Mouse (Mus musculus) heart, postnatal 14 days (tissue): ENCODE measurements around the gene Ppp1r13l. TPM values are rescaled to one million over a fixed set of nuclear protein-coding genes. Genes with fewer than 3 reads are reported as not detected.

Experiments
- DNase-seq, 2 experiments: peaks; one replicate each; pipeline ENCODE4 v3.0.0; 2021 to 2022
- intact Hi-C: fragments of 180-260 bp; cut with DNase I; formaldehyde crosslinking; loops from one replicate; pipeline ENCODE4 v1.15.1; 2025
- long read RNA-seq, 2 experiments: library from polyadenylated mRNA; stranded (forward); transcript quantifications; one replicate each; pipeline ENCODE4 v2.0.0; 2021
- total RNA-seq, 2 experiments: library from RNA; stranded (reverse); gene quantifications; 2 replicates each; pipeline ENCODE4 v1.2.3; 2021

Gene Ppp1r13l
- total RNA-seq: 10 to 100 TPM; 25.0 to 28.4 TPM
- long read RNA-seq, experiment 1, partial matches to known transcripts: 21 of 28 reads
- long read RNA-seq, experiment 1, other reads (novel, unspliced or antisense): 3 of 28 reads
- long read RNA-seq, experiment 2, transcript Ppp1r13l-201 (13 exons, 3,130 nt): major isoform, 14 of 37 reads
- long read RNA-seq, experiment 2, partial matches to known transcripts: 22 of 37 reads
- long read RNA-seq, experiment 2, other reads (novel, unspliced or antisense): 1 of 37 reads

- DNase-seq: peak; percentile 86 to 90
- intact Hi-C loops: no loop called here
These were observed at the start of gene Ppp1r13l, which contains the start of gene Cd3eap for GRCm38 (mm10) chr7:19359299-19359891. Gene Ppp1r13l, plus strand, starts transcription at chr7:19359749. Gene Cd3eap, minus strand, starts transcription at chr7:19359483.

GRCm38 (mm10) chr7:19309884-19310641 lies 49.5 kb upstream of the Ppp1r13l start, which contains the start of gene Fosb:
Gene Fosb, minus strand, starts transcription at chr7:19310051.
- intact Hi-C loops: no loop called here
- peak; percentile 96 to 97 for DNase-seq

GRCm38 (mm10) chr7:19311991-19312390 lies 47.6 kb upstream of the Ppp1r13l start:
- no peak for DNase-seq
- intact Hi-C loops: no loop called here

- DNase-seq: no peak
- intact Hi-C loops: no loop called here
These were observed 45.5 kb upstream of the Ppp1r13l start for GRCm38 (mm10) chr7:19314033-19314432.

GRCm38 (mm10) chr7:19316451-19317161 lies 42.9 kb upstream of the Ppp1r13l start:
- intact Hi-C loops: no loop called here
- DNase-seq: peak in 1 of 2 experiments; percentile 52

GRCm38 (mm10) chr7:19318201-19318600 lies 41.3 kb upstream of the Ppp1r13l start:
- intact Hi-C loops: no loop called here
- DNase-seq: no peak

GRCm38 (mm10) chr7:19318676-19319075 lies 40.9 kb upstream of the Ppp1r13l start:
- intact Hi-C loops: no loop called here
- no peak for DNase-seq

GRCm38 (mm10) chr7:19319458-19319857 lies 40.1 kb upstream of the Ppp1r13l start:
- DNase-seq: peak in 1 of 2 experiments; percentile 27
- intact Hi-C loops: no loop called here

- intact Hi-C loops: no loop called here
- peak; percentile 98 to 99 for DNase-seq
These were observed 39.6 kb upstream of the Ppp1r13l start for GRCm38 (mm10) chr7:19319906-19320305.

GRCm38 (mm10) chr7:19320637-19321036 lies 38.9 kb upstream of the Ppp1r13l start:
- no peak for DNase-seq
- intact Hi-C loops: no loop called here

- intact Hi-C loops: no loop called here
- no peak for DNase-seq
These were observed 38.1 kb upstream of the Ppp1r13l start for GRCm38 (mm10) chr7:19321464-19321863.

- no peak for DNase-seq
- intact Hi-C loops: no loop called here
These were observed 37.1 kb upstream of the Ppp1r13l start for GRCm38 (mm10) chr7:19322489-19322888.

GRCm38 (mm10) chr7:19324221-19324620 lies 35.3 kb upstream of the Ppp1r13l start:
- DNase-seq: no peak
- intact Hi-C loops: no loop called here

GRCm38 (mm10) chr7:19325262-19326199 lies 34.0 kb upstream of the Ppp1r13l start:
- no peak for DNase-seq
- intact Hi-C loops: no loop called here

- DNase-seq: peak; percentile 96 to 97
- intact Hi-C loops: no loop called here
These were observed 33.2 kb upstream of the Ppp1r13l start for GRCm38 (mm10) chr7:19326359-19326758.

GRCm38 (mm10) chr7:19327128-19327527 lies 32.4 kb upstream of the Ppp1r13l start:
- intact Hi-C loops: no loop called here
- DNase-seq: peak; percentile 93

- no peak for DNase-seq
- intact Hi-C loops: no loop called here
These were observed 31.8 kb upstream of the Ppp1r13l start for GRCm38 (mm10) chr7:19327782-19328181.

- intact Hi-C loops: no loop called here
- DNase-seq: no peak
These were observed 31.1 kb upstream of the Ppp1r13l start for GRCm38 (mm10) chr7:19328425-19328824.

- no peak for DNase-seq
- intact Hi-C loops: no loop called here
These were observed 27.6 kb upstream of the Ppp1r13l start for GRCm38 (mm10) chr7:19331910-19332309.
